16 mouse cellular contexts compared by ENCODE assay signal in genomic region chr8:64735161-64735560, GRCm38 (mm10). TPM values are rescaled to one million over a fixed set of nuclear protein-coding genes. Genes with fewer than 3 reads are reported as not detected.
DNase-seq lines count a peak whose midpoint lies in the region; ATAC-seq lines count a peak whose summit lies in the region.
"Had no signal": no experiment of that assay in that cellular context is flagged by ENCODE, and none has a peak within 500 bp of the region (broad histone marks: within the 10 kb centered on the region; RNA-seq: fewer than 3 reads in every experiment).

No protein-coding gene starts in this region.

- no peak overlapping the region for H3K9ac ChIP-seq in forebrain, embryonic 11.5 days (ENCODE audit: low read length)
- H3K9ac ChIP-seq in midbrain, embryonic 11.5 days (ENCODE audit: low read length) = no peak overlapping the region
- 0 out of 2 replicates have a peak overlapping the region, but pooled peaks have one; percentile 16 for H3K9ac ChIP-seq in midbrain, embryonic 13.5 days (replicated peaks)
- H3K9ac ChIP-seq: forebrain, postnatal 0 days; liver, embryonic 14.5 days had no signal

- peak overlapping the region; percentile 71 for H3K27ac ChIP-seq in forebrain, embryonic 10.5 days
- no peak overlapping the region for H3K27ac ChIP-seq in forebrain, embryonic 11.5 days (ENCODE audit: low read depth, low read length)
- H3K27ac ChIP-seq in midbrain, embryonic 10.5 days (replicated peaks) = peak overlapping the region; percentile 65
- no peak overlapping the region for H3K27ac ChIP-seq in midbrain, embryonic 11.5 days (ENCODE audit: low read depth, low read length)
- H3K27ac ChIP-seq in midbrain, embryonic 13.5 days = peak overlapping the region; percentile 56; the same call in 1 of the 2 replicates
- H3K27ac ChIP-seq: heart, embryonic 10.5 days; liver, embryonic 14.5 days had no signal

- H3K4me1 ChIP-seq in forebrain, embryonic 10.5 days = peaks cover 33% of the 10 kb centered on the region
- 0 out of 2 replicates have a peak, but pooled peaks cover 2% of the 10 kb centered on the region for H3K4me1 ChIP-seq in forebrain, embryonic 11.5 days (replicated peaks; ENCODE audit: control insufficient read depth, insufficient read depth, low read length)
- peaks cover 30% of the 10 kb centered on the region for H3K4me1 ChIP-seq in midbrain, embryonic 10.5 days
- H3K4me1 ChIP-seq in midbrain, embryonic 11.5 days (ENCODE audit: control insufficient read depth, insufficient read depth, low read length) = peaks cover 11% of the 10 kb centered on the region
- H3K4me1 ChIP-seq in midbrain, embryonic 13.5 days (replicated peaks) = peaks cover 32% of the 10 kb centered on the region

- H3K4me3 ChIP-seq in forebrain, embryonic 10.5 days = no peak overlapping the region
- no peak overlapping the region for H3K4me3 ChIP-seq in forebrain, embryonic 11.5 days (ENCODE audit: low read depth, low read length)
- no peak overlapping the region for H3K4me3 ChIP-seq in midbrain, embryonic 10.5 days
- no peak overlapping the region for H3K4me3 ChIP-seq in midbrain, embryonic 11.5 days (ENCODE audit: low read depth, low read length)
- no peak overlapping the region for H3K4me3 ChIP-seq in midbrain, embryonic 13.5 days (replicated peaks)
- H3K4me3 ChIP-seq: heart, embryonic 10.5 days had no signal

- H3K36me3 ChIP-seq in forebrain, embryonic 10.5 days (replicated peaks) = peaks cover 14% of the 10 kb centered on the region
- H3K36me3 ChIP-seq in forebrain, embryonic 11.5 days (ENCODE audit: control insufficient read depth, insufficient read depth, low read length) = peaks cover 6% of the 10 kb centered on the region; the same call in 1 of the 2 replicates
- H3K36me3 ChIP-seq in midbrain, embryonic 10.5 days = peaks cover 13% of the 10 kb centered on the region
- H3K36me3 ChIP-seq in midbrain, embryonic 11.5 days (ENCODE audit: control insufficient read depth, insufficient read depth, low read length) = peaks cover 3% of the 10 kb centered on the region; the same call in 1 of the 2 replicates
- H3K36me3 ChIP-seq in midbrain, embryonic 13.5 days = peaks cover 13% of the 10 kb centered on the region

- no peak for DNase-seq in forebrain, embryonic 10.5 days (ENCODE audit: extremely low spot score, low spot score)
- DNase-seq in forebrain, embryonic 11.5 days (ENCODE audit: low spot score) = no peak
- no peak for DNase-seq in midbrain, embryonic 10.5 days (ENCODE audit: low spot score)
- DNase-seq in midbrain, embryonic 11.5 days (ENCODE audit: low spot score, missing footprints) = no peak
- no peak for DNase-seq in B cell, adult 2 months
- DNase-seq in cerebellum, postnatal 4 days (ENCODE audit: low spot score in 2 of 2) = no peak
- DNase-seq: forebrain, postnatal 0 days; heart, postnatal 36 days; kidney, adult 11 months; kidney, postnatal 25 days; lung, postnatal 10 days had no signal

- no peaks in the 10 kb centered on the region for H3K27me3 ChIP-seq in forebrain, embryonic 10.5 days (ENCODE audit: poor library complexity, severe bottlenecking)
- H3K27me3 ChIP-seq in forebrain, embryonic 11.5 days (ENCODE audit: control insufficient read depth, insufficient read depth, low read length) = no peaks in the 10 kb centered on the region
- H3K27me3 ChIP-seq in midbrain, embryonic 10.5 days (ENCODE audit: low read depth, poor library complexity, severe bottlenecking) = no peaks in the 10 kb centered on the region
- H3K27me3 ChIP-seq in midbrain, embryonic 11.5 days (ENCODE audit: control insufficient read depth, insufficient read depth, low read length) = no peaks in the 10 kb centered on the region
- no peaks in the 10 kb centered on the region for H3K27me3 ChIP-seq in midbrain, embryonic 13.5 days

- no peak for ATAC-seq in forebrain, embryonic 11.5 days (replicated peaks; ENCODE audit: low FRiP score)
- no peak for ATAC-seq in midbrain, embryonic 11.5 days (ENCODE audit: low FRiP score)
- peak; percentile 31 for ATAC-seq in common myeloid progenitor, adult 5-6 weeks (replicated peaks; ENCODE audit: low read depth, poor library complexity, severe bottlenecking)
- no peak for ATAC-seq in midbrain, embryonic 13.5 days
- ATAC-seq: forebrain, postnatal 0 days had no signal

- 94% methylated on average over 8 of the region's 8 CpGs for WGBS in forebrain, embryonic 10.5 days
- 92% methylated on average over 8 of the region's 8 CpGs for WGBS in forebrain, embryonic 11.5 days
- WGBS in midbrain, embryonic 10.5 days = 89% methylated on average over 8 of the region's 8 CpGs
- WGBS in midbrain, embryonic 11.5 days = 93% methylated on average over 8 of the region's 8 CpGs
- WGBS in midbrain, embryonic 13.5 days = 92% methylated on average over 8 of the region's 8 CpGs

- H3K4me2 ChIP-seq in forebrain, embryonic 11.5 days (ENCODE audit: low read depth, low read length, severe bottlenecking) = no peak overlapping the region
- no peak overlapping the region for H3K4me2 ChIP-seq in midbrain, embryonic 11.5 days
- no peak overlapping the region for H3K4me2 ChIP-seq in midbrain, embryonic 13.5 days (replicated peaks)

- no peaks in the 10 kb centered on the region for H3K9me3 ChIP-seq in forebrain, embryonic 10.5 days
- no peaks in the 10 kb centered on the region for H3K9me3 ChIP-seq in forebrain, embryonic 11.5 days (ENCODE audit: control insufficient read depth, low read length)
- H3K9me3 ChIP-seq in midbrain, embryonic 10.5 days (replicated peaks) = no peaks in the 10 kb centered on the region
- no peaks in the 10 kb centered on the region for H3K9me3 ChIP-seq in midbrain, embryonic 11.5 days (ENCODE audit: control insufficient read depth, low read length)
- no peaks in the 10 kb centered on the region for H3K9me3 ChIP-seq in midbrain, embryonic 13.5 days
- H3K9me3 ChIP-seq: G1E; heart, embryonic 10.5 days had no signal

RNA-seq across cellular contexts. Expression of gene Msmo1, which starts 1.6 kb away (rescaled TPM):
- 208 and 215 TPM in 2 replicates for polyA plus RNA-seq in forebrain, embryonic 10.5 days (2016; fragmentation: Nextera tagmentation; extraction: Ambion mirVana)
- 205 and 208 TPM in 2 replicates for polyA plus RNA-seq in forebrain, embryonic 11.5 days (2014; fragmentation: Nextera tagmentation; extraction: Ambion mirVana)
- polyA plus RNA-seq in midbrain, embryonic 10.5 days (2016; fragmentation: Nextera tagmentation; extraction: Ambion mirVana) = 234 and 248 TPM in 2 replicates
- polyA plus RNA-seq in midbrain, embryonic 11.5 days (2014; fragmentation: Nextera tagmentation; extraction: Ambion mirVana) = 246 and 263 TPM in 2 replicates
- total RNA-seq in common myeloid progenitor, adult 5-6 weeks (2017) = 46.1 and 50.9 TPM in 2 replicates
- 155 and 168 TPM in 2 replicates for polyA plus RNA-seq in midbrain, embryonic 13.5 days (2015; fragmentation: Nextera tagmentation; extraction: Ambion mirVana)

RNA-seq across cellular contexts. Expression of gene Cpe, which starts 42.3 kb away (rescaled TPM):
- 98.7 and 107 TPM in 2 replicates for polyA plus RNA-seq in forebrain, embryonic 10.5 days (2016; fragmentation: Nextera tagmentation; extraction: Ambion mirVana)
- 260 and 266 TPM in 2 replicates for polyA plus RNA-seq in forebrain, embryonic 11.5 days (2014; fragmentation: Nextera tagmentation; extraction: Ambion mirVana)
- polyA plus RNA-seq in midbrain, embryonic 10.5 days (2016; fragmentation: Nextera tagmentation; extraction: Ambion mirVana) = 163 and 215 TPM in 2 replicates
- 356 and 390 TPM in 2 replicates for polyA plus RNA-seq in midbrain, embryonic 11.5 days (2014; fragmentation: Nextera tagmentation; extraction: Ambion mirVana)
- not detected in 2 replicates for total RNA-seq in common myeloid progenitor, adult 5-6 weeks (2017)
- polyA plus RNA-seq in midbrain, embryonic 13.5 days (2015; fragmentation: Nextera tagmentation; extraction: Ambion mirVana) = 676 and 719 TPM in 2 replicates
- polyA plus RNA-seq: G1E had no signal

Comparison
In these comparisons a context has a peak if more than half of its experiments do, and no peak if none do; other contexts are left out.
1. H3K27ac ChIP-seq: peak in forebrain, embryonic 10.5 days (single experiment), midbrain, embryonic 10.5 days (single experiment) and midbrain, embryonic 13.5 days (single experiment); none in forebrain, embryonic 11.5 days (single experiment) and midbrain, embryonic 11.5 days (single experiment).